Mouse (Mus musculus) megakaryocyte progenitor cell, adult 5-6 weeks (primary cell): ENCODE data around the gene Hmga2. TPM values are rescaled to one million over a fixed set of nuclear protein-coding genes. Genes with fewer than 3 reads are reported as not detected.

Experiments used
- ATAC-seq: replicated peaks from 2 replicates; pipeline ENCODE4 v1.8.0; 2016; ENCODE audit warnings: mild to moderate bottlenecking, moderate TSS enrichment, inconsistent platforms; ENCODE audit not compliant: poor library complexity
- total RNA-seq, 2 experiments: library from RNA; stranded (forward) in 1 of 2; stranded (reverse) in 1 of 2; fragments of 157-497, 149-512 nt in 1 of 2; fragments of 200-1000 nt in 1 of 2; gene quantifications; 2 replicates each; pipeline versions ENCODE4 v1.2.3 to v1.2.4; 2015 to 2017

Gene Hmga2
- total RNA-seq, 2 experiments from 2014 or later, result 0.50 to 4.3 TPM

DNA sequence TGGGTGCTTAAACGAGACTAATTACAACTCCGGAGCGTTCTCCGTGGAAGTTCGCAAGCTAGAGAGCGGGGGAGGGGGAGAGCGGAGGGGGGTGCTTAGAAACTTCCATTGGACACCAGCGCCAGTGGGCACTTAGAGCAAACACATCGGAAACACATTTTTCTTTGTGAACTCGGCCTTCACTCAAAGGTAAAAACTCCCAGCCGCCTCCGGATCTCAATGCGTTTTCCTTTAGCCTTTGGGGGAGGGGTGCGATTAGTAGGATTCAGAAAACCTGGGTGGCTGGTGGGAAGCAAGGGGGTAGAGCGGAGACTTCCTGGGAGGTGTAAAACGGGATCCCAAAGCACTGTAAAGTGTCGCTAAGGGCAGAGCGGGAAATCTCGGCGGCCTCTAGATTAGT is 2.0 kb downstream of the Hmga2 start:
- no peak for ATAC-seq

DNA sequence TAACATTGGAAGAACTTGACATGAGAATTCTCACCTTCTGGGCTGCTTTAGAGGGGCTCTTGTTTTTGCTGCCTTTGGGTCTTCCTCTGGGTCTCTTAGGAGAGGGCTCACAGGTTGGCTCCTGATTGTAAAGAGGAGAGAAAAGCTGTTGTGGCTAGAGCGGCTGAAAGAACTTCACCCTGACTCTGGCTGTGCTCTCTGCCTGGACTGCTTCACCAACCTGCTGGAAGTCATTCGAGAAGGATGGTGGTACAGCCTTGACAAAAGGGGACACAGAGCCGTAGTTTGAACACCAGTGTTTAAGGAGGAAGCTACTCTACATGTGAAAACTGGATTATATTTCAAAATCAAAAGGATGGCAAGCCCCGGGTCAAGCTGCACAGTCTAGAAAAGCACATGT is 3.1 kb downstream of the Hmga2 start:
- ATAC-seq, result no peak

DNA sequence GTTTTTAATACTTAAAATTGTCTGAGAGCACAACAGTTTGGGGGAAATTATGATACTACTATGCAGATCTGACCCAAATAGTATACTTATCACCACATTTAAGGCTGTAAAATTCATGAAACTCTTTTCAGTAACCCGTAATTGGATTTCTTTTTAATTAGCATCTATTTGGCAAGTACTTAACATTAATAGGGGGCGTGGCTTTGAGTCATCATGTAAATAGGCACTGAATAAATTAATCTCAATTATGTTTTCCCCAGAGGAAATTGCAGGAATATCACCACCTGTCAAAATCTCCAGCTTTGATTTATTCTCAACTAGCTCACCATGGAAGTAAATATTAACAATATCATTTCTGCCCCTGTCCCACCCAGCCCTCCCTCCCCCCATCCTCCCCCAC is 3.7 kb downstream of the Hmga2 start:
- no peak for ATAC-seq

DNA sequence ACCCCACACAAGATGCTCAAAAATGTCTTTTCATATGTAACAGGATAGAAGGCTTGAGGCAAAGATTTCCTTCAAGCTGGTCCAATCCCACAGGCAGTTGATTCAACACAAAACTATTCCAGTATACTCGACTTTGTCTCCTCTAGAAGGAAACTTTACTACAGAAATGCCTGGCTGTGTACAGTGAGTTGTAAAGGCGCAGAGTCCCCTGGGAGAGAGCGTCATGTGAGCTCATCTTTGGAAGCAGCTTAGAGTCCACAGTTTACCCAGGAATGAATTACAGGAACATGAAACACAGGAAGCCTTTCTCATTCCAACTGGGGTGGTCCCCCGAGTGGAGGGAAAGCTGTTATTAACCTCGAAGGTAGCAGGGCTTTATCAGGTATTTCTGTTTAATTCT is 11.1 kb downstream of the Hmga2 start:
- ATAC-seq, result no peak

DNA sequence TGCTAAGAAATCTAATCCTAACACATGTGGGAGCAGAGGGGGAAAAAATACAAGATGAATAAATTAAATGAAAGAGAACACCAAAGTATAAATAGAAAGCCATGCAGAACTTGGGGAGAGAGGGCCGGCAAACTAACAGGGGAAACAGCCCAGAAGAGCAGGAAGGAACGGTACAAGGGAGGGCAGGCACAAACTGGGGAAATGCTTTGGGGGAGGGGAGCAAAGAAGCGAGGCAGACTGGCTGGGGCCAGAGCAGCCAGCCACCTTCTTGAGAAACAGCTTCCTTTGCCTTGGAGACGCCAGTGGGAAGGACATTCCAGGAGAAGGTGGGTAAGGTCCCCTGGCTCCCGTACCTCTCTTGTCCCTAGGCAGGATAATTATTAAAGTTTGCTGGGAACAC is 14.5 kb downstream of the Hmga2 start:
- peak; percentile 58 for ATAC-seq

DNA sequence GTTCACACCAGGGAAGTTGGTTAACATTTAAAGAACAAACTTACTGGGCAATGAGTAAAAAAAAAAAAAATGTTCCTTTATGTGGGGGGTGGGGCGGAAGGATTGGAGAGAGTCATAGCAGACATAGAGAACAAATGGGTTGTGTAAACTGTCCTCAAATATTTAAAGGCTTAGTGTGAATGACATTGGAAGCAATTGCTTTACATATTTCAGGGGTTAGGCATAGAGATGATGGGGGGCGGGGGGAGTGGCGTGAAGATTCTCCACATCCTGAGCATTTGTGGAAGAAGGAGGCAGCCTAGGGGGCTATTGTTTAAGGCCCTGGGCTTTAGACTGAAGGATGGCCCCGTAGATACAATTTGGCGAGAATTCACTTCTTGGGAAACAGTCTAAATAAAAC is 15.0 kb downstream of the Hmga2 start:
- no peak for ATAC-seq

DNA sequence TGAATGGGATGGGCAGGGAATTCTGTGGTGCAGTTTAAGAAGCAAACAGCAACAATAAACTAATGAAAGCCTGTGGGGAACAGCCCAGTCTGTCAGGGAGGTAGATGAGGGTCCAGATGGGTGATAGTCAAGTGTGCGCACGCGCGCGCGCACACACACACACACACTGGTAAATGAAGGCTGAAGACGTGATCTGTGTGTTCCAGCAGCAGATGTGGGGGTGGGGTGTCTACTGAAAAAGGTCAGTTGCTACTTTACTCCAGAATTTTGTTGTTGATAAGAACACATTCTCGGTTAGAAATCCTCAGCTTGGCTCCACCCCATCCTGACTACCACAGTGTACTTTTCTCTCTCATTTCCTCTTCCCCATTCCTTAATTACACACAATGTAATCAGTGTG is 17.4 kb downstream of the Hmga2 start:
- peak; percentile 80 for ATAC-seq

DNA sequence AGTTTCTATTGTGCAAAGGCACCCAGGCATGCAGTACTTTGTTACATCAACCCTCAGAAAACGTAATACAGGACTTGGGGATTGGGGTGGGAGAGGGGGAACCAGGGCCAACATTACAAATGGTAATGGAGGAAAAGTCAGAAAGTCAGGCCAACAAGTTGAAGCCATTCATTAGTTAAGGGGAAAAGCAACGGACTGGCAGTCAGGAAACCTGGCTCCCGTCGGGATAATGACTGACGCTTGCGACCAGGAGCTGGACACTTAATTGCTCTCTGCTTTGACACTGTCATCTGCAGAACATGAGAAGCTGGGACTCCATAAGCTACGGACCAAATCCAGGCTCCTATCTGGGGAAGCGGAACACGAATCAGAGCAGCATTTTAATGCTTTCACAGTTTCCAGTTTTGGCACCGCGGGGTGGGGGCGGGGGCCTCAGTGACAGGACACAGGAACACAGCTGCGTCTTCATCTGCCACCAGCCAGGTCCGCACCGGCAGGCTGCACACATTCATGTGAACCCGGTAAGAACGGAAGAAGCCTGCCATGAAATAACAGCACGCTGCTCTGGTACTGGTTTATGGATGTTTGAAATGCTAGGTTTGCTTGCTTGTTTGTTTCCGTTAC is 26.5 kb downstream of the Hmga2 start:
- no peak for ATAC-seq

DNA sequence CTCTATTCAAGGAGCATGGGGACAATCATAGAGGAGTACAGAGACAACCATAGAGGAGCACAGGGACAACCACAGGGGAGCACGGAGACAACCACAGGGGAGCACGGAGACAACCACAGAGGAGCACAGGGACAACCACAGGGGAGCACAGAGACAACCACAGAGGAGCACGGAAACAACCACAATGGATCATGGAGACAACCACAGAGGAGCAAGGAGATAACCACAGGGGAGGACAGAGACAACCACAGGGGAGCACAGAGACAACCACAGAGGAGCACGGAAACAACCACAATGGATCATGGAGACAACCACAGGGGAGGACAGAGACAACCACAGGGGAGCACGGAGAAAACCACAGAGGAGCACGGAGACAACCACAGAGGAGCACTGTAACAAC is 29.5 kb downstream of the Hmga2 start:
- ATAC-seq, result peak; percentile 64

DNA sequence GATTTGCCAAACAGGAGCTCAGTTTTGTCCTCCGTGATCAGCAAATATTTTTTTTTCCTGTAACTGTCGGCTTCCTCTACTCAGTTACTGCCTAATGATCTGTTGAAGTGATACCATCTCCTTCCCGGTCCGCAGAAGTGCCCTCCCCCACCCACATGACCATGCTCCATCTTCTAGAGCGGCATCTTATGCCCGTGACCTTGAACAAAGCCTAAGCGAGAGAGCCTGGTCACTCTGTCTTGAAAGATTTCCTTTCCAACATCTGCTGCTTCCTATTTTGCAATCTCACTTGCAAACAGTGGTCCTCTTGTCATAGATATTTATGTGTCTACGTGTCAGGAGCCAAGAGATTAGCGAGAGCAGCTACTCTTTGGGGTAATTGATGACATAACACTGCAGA is 30.1 kb downstream of the Hmga2 start:
- ATAC-seq, result peak; percentile 87

DNA sequence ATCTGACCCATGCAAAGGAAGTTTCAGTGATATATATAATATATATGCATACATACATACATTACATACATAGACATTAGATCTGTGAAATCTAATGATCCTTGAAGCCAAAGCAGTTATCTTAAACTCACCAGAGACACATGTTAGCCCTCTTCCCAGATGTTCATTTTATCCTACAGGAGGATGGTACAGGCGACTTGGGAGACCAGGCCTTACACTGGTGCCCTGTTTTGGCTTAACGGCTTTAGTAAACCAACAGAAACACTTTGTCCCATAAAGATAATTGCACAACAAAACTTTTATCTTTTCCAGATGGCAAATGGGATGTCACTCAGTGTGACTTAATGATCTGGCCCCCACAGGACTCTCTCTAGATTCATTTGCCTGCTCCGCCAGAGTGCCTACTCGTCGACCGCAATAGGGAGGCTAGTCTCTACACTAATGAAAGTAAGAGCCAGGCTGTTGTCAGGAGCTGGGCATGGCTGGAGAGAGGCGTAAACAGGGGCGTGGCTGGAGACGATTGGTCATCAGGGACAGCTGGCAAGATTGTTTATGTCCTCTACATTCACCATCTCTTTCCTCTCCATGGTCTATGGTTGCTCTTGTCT is 31.7 kb downstream of the Hmga2 start:
- ATAC-seq, result 0 out of 2 replicates have a peak, but pooled peaks have one; percentile 7

DNA sequence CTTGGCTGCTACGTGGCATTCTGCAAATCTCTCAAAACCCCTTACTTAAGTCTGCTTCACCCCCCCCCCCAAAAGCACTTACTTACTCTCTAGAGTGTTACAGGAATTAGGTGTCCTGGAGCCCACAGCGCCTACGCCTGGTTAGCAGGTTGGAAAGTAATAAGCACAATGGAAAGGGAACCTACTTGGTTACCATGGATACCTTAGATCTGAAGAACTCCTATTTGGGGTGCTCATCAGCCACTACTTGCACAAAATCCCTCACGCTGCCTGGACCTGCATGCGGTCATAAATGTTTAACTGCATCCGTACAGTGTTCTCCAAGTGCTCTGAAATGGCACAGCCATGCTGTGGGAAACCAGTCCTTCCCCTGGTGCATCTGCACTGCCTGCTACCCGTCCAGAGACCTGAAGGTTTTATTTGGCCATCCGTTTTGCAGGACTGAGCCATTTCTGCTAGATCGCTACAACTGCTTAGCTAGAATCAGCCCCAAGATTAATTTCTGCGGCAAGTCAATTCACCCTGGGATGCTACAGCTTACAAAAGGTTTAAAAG is 32.4 kb downstream of the Hmga2 start:
- ATAC-seq, result no peak

DNA sequence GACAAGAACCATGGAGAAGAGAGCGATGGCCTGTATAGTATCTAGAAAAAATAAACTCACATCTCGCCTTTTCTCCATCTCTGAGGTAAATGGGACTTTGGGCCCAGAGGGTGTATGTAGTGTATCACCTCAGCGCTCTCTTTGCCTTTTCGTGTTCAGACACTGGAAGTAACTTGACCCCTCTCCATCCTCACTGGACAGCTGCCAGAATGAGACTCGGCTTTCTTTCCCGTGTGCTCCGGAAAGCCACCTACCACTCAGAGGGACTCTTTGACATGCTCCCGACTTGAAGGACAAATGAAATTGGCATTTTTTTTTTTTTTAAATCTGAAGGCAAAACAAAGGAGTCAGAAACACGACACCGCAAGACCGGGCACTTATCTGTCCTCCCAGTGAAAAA is 35.0 kb downstream of the Hmga2 start:
- no peak for ATAC-seq

DNA sequence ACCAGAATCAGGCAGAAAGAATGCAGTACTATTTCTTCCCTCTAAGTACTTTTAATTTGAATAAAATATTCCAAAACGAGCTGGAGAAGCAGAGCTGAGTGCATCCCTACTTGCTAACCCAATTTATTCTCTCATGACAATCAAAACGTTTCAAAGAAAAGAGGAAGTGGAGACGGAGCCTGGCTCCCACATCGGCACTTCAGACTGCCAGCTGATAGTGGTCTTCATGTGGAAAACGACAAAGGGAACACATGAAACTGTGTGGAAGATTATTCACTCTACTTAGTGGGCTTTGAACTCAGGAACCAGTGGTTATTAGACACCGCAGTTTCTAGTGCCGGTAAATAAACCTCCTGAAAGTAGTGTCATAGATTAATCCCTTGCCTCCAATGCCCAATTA is 41.8 kb downstream of the Hmga2 start:
- ATAC-seq, result peak; percentile 53

DNA sequence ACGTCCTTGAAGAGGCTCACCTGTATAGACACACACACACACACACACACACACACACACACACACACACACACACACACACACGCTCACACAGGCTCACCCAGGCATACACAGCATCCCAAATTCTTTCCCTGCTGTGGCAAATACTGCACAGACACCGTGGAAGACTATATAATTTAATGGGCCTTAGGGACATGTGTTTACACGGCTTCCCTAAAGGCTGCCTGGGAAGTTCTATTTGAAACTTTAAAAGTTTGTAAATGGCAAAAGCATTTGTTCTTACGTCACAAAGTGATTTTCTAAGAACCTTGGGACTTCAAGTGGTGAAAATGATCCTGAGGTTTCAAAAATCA is 42.8 kb downstream of the Hmga2 start:
- ATAC-seq, result no peak

DNA sequence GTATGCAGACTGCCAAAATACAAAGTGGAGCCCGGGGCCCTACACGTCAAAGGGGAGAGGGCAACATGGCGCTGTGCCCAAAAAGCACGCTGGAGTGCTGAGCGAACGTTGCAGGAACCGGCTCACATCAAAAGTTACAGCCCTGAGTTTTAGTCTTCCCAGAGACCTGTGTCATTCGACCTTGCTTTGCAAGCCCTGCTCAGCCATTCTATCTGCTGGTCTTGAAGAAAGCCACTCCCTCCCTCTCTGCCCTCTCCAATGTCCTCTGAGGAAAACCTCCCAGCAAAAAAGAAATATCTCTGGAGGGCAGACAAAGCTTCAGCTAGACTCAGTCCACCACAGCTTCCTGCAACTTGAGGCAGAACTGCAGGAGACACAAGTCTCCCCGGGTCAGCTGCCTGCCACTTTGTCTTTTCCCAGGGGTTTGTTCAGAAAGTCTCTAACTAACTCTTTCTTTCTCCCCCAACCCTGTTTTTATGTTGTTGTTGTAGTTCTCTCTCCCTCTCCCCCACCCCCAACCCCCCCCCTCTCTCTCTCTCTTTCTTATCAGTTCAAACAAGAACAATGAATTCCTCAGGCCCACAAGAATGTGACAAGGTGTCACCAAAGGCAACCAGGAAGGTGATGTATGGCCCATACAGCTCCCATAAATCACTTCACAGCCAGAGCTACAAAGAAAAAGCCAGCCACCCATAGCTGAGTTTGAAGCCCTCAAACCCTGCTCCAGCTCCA is 43.4 kb downstream of the Hmga2 start:
- ATAC-seq, result peak; percentile 7; the same call in 1 of the 2 replicates

DNA sequence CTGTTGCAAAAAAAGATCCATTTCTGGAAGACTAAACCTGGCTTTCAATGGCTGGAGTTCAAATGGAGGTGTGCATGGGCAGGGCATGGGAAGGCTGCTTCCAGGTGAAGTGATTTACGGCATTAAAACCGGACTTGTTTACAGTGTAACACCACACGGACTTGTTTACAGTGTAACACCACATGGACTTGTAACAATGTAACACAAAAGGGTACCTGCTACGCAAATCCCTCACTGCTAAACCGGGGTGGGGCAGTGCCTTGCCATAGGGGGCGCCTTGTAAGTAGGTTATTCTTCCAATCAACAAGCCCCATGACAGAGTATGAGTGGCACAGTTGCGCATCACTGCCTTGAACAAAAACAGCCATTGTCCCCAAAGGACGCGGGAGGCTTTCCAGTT is 44.2 kb downstream of the Hmga2 start:
- ATAC-seq, result no peak

DNA sequence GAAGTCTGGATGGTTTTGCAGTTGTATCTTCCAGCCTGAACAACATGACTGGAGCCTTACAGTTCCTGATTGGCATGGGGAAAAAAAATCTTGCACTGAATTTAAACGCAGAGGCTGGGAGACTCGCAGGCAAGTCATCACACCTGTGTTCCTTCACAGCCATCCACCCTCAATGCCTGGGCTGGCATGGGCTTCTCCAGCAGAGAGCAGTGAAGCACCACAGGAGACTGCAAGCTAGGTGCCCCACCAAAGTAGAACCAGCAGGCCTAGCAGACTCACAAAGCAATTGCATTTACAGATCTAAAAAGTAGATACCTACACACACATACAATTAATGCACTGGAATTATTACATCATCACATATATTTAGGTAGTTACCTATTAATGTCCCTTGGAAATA is 44.8 kb downstream of the Hmga2 start:
- 0 out of 2 replicates have a peak, but pooled peaks have one; percentile 21 for ATAC-seq

DNA sequence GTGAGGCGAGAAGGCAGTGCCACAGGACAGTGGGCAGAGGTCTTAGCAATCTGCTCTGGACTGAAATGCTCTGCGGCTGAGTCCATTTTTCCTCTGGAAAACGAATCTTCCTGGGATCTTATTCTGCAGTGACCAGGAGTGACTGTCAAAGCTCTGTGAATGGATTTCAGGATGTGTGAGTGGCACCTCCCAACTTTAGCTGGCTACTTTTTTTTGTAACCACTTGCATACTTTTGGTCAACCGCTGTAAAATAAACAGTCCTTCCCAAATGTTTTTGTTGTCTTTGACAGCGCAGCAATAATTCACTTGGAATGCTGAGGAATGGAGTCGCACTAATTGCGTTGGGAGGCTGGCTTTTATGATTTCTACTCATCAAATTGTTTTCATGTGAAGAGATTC is 45.8 kb downstream of the Hmga2 start:
- no peak for ATAC-seq

DNA sequence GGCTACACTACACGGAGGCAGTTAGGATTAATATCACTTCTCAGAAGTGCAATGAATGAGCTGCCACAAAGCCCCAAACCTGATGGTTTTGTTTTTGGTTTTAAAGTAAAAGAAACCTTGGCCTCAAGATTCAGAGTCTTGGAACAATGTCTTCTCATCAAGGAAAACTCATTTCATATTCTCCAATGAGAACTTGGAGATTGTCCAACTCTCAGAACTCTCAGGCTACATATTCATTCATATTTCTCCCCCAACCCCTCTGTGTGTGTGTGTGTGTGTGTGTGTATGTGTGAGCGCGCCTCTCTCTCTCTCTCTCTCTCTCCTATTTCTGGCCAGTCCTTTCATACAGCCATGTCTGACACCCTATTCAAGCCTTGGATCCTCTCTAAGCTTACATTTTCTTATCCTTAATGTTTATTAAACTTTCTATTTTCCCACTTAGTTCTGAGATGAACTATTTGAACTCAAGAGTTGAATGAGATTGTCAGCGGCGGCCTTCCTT is 46.5 kb downstream of the Hmga2 start:
- no peak for ATAC-seq

DNA sequence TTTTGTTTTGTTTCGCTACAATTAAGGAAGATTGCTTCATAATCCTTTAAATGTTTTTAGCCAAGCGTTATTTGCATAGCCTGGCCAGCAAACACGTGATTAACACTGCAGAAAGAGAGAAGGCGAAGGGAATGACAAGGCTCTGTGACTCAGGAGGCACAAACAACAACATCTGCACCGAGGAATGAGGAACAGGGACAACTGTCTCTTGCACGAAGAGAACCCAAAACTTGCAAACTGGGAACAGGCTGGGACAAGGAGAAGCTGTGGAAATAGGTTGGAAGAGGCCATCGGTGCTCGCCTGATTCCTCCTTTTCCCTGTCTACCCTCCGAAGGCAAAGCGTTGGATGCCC is 47.1 kb downstream of the Hmga2 start:
- ATAC-seq, result peak; percentile 56
